11 mouse cellular contexts compared by ENCODE assay signal in genomic region chr6:118923212-118923577, GRCm38 (mm10).
DNase-seq lines count a peak whose midpoint lies in the region; ATAC-seq and TF ChIP-seq lines count a peak whose summit lies in the region.
"Had no signal": no experiment of that assay in that cellular context is flagged by ENCODE, and none has a peak within 500 bp of the region (broad histone marks: within the 10 kb centered on the region; RNA-seq: fewer than 3 reads in every experiment).

No protein-coding gene starts in this region.

- H3K4me3 ChIP-seq in embryonic facial prominence, embryonic 14.5 days (ENCODE audit: low read depth, low read length) = no peak overlapping the region
- no peak overlapping the region for H3K4me3 ChIP-seq in embryonic facial prominence, embryonic 10.5 days
- H3K4me3 ChIP-seq in intestine, embryonic 16.5 days (ENCODE audit: low read length) = no peak overlapping the region
- H3K4me3 ChIP-seq in intestine, postnatal 0 days (ENCODE audit: low read depth, low read length) = no peak overlapping the region
- no peak overlapping the region for H3K4me3 ChIP-seq in neural tube, embryonic 14.5 days (ENCODE audit: low read depth, low read length)
- H3K4me3 ChIP-seq: heart, embryonic 12.5 days; liver, embryonic 12.5 days had no signal

- DNase-seq in embryonic facial prominence, embryonic 14.5 days (ENCODE audit: low spot score) = no peak
- no peak for DNase-seq in embryonic facial prominence, embryonic 10.5 days (ENCODE audit: low spot score)
- DNase-seq in neural tube, embryonic 10.5 days (ENCODE audit: extremely low spot score, low spot score) = no peak
- no peak for DNase-seq in urinary bladder, postnatal 25 days (ENCODE audit: low spot score)

- H3K4me1 ChIP-seq in embryonic facial prominence, embryonic 14.5 days (ENCODE audit: control insufficient read depth, insufficient read depth, low read length) = peaks cover 9% of the 10 kb centered on the region; the same call in 1 of the 2 replicates
- peaks cover 43% of the 10 kb centered on the region for H3K4me1 ChIP-seq in embryonic facial prominence, embryonic 10.5 days
- H3K4me1 ChIP-seq in intestine, embryonic 16.5 days (ENCODE audit: control insufficient read depth, insufficient read depth, low read length) = no peaks in the 10 kb centered on the region
- no peaks in the 10 kb centered on the region for H3K4me1 ChIP-seq in intestine, postnatal 0 days (replicated peaks; ENCODE audit: control insufficient read depth, insufficient read depth, low read length)
- no peaks in the 10 kb centered on the region for H3K4me1 ChIP-seq in neural tube, embryonic 14.5 days (ENCODE audit: control insufficient read depth, insufficient read depth, low read length)

- WGBS in embryonic facial prominence, embryonic 14.5 days = 77% methylated on average over 5 of the region's 5 CpGs
- WGBS in embryonic facial prominence, embryonic 10.5 days = 87% methylated on average over 5 of the region's 5 CpGs
- 77% methylated on average over 5 of the region's 5 CpGs for WGBS in intestine, embryonic 16.5 days
- WGBS in intestine, postnatal 0 days = 76% methylated on average over 5 of the region's 5 CpGs
- WGBS in neural tube, embryonic 14.5 days = 82% methylated on average over 5 of the region's 5 CpGs

- H3K27me3 ChIP-seq in embryonic facial prominence, embryonic 14.5 days (replicated peaks; ENCODE audit: control insufficient read depth, insufficient read depth, low read length) = no peaks in the 10 kb centered on the region
- peaks cover 7% of the 10 kb centered on the region for H3K27me3 ChIP-seq in embryonic facial prominence, embryonic 10.5 days (replicated peaks; ENCODE audit: low read depth, poor library complexity, severe bottlenecking)
- H3K27me3 ChIP-seq in intestine, embryonic 16.5 days (replicated peaks; ENCODE audit: control insufficient read depth, insufficient read depth, low read length) = no peaks in the 10 kb centered on the region
- no peaks in the 10 kb centered on the region for H3K27me3 ChIP-seq in intestine, postnatal 0 days (replicated peaks; ENCODE audit: control insufficient read depth, insufficient read depth, low read length)
- no peaks in the 10 kb centered on the region for H3K27me3 ChIP-seq in neural tube, embryonic 14.5 days (ENCODE audit: control insufficient read depth, insufficient read depth, low read length)
- H3K27me3 ChIP-seq: heart, embryonic 12.5 days had no signal

- no peak overlapping the region for H3K9ac ChIP-seq in embryonic facial prominence, embryonic 14.5 days (ENCODE audit: low read depth, low read length)
- no peak overlapping the region for H3K9ac ChIP-seq in intestine, embryonic 16.5 days (ENCODE audit: low read depth, low read length)
- no peak overlapping the region for H3K9ac ChIP-seq in intestine, postnatal 0 days (ENCODE audit: low read depth, low read length)
- H3K9ac ChIP-seq in neural tube, embryonic 14.5 days (replicated peaks; ENCODE audit: low read depth, low read length) = no peak overlapping the region
- H3K9ac ChIP-seq: heart, embryonic 12.5 days; hindbrain, embryonic 14.5 days; liver, embryonic 12.5 days had no signal

- H3K36me3 ChIP-seq in embryonic facial prominence, embryonic 14.5 days (ENCODE audit: control insufficient read depth, insufficient read depth, low read length) = no peaks in the 10 kb centered on the region
- no peaks in the 10 kb centered on the region for H3K36me3 ChIP-seq in embryonic facial prominence, embryonic 10.5 days (replicated peaks)
- no peaks in the 10 kb centered on the region for H3K36me3 ChIP-seq in intestine, embryonic 16.5 days (ENCODE audit: control insufficient read depth, insufficient read depth, low read length)
- H3K36me3 ChIP-seq in intestine, postnatal 0 days (ENCODE audit: control insufficient read depth, insufficient read depth) = no peaks in the 10 kb centered on the region
- no peaks in the 10 kb centered on the region for H3K36me3 ChIP-seq in neural tube, embryonic 14.5 days (ENCODE audit: control insufficient read depth, insufficient read depth, low read length)
- H3K36me3 ChIP-seq: G1E; heart, embryonic 12.5 days; liver, embryonic 12.5 days had no signal

- no peak overlapping the region for H3K4me2 ChIP-seq in embryonic facial prominence, embryonic 14.5 days (ENCODE audit: low read depth, low read length)
- no peak overlapping the region for H3K4me2 ChIP-seq in intestine, embryonic 16.5 days (ENCODE audit: low read depth, low read length)
- no peak overlapping the region for H3K4me2 ChIP-seq in intestine, postnatal 0 days (replicated peaks; ENCODE audit: low read depth)
- H3K4me2 ChIP-seq in neural tube, embryonic 14.5 days (ENCODE audit: low read depth, low read length) = no peak overlapping the region
- H3K4me2 ChIP-seq: heart, embryonic 12.5 days; hindbrain, embryonic 14.5 days had no signal

- no peak for TF ChIP-seq CTCF in intestine, postnatal 0 days (IDR thresholded peaks at IDR 0.05; ENCODE audit: low read depth)

- H3K9me3 ChIP-seq in embryonic facial prominence, embryonic 14.5 days (ENCODE audit: control insufficient read depth, low read length) = no peaks in the 10 kb centered on the region
- H3K9me3 ChIP-seq in embryonic facial prominence, embryonic 10.5 days = no peaks in the 10 kb centered on the region
- no peaks in the 10 kb centered on the region for H3K9me3 ChIP-seq in intestine, embryonic 16.5 days (ENCODE audit: control insufficient read depth, low read length)
- no peaks in the 10 kb centered on the region for H3K9me3 ChIP-seq in intestine, postnatal 0 days (ENCODE audit: control insufficient read depth)
- H3K9me3 ChIP-seq in neural tube, embryonic 14.5 days (ENCODE audit: control insufficient read depth, low read length) = no peaks in the 10 kb centered on the region
- H3K9me3 ChIP-seq: heart, embryonic 12.5 days; liver, embryonic 12.5 days had no signal

- ATAC-seq in embryonic facial prominence, embryonic 14.5 days (ENCODE audit: low read depth) = peak; percentile 7; the same call in 1 of the 2 replicates
- ATAC-seq in intestine, embryonic 16.5 days = peak; percentile 44; the same call in 1 of the 2 replicates
- no peak for ATAC-seq in intestine, postnatal 0 days
- ATAC-seq in neural tube, embryonic 14.5 days (ENCODE audit: low read depth) = 0 out of 2 replicates have a peak, but pooled peaks have one; percentile 16

- H3K27ac ChIP-seq in embryonic facial prominence, embryonic 14.5 days (replicated peaks; ENCODE audit: low read depth, low read length) = no peak overlapping the region
- no peak overlapping the region for H3K27ac ChIP-seq in embryonic facial prominence, embryonic 10.5 days (replicated peaks)
- H3K27ac ChIP-seq in intestine, embryonic 16.5 days (ENCODE audit: low read length) = no peak overlapping the region
- H3K27ac ChIP-seq in intestine, postnatal 0 days (ENCODE audit: low read depth, low read length) = no peak overlapping the region
- H3K27ac ChIP-seq in neural tube, embryonic 14.5 days (ENCODE audit: low read depth, low read length) = no peak overlapping the region
- H3K27ac ChIP-seq: hindbrain, embryonic 14.5 days; liver, embryonic 12.5 days had no signal
